Mouse (Mus musculus): ENCODE data around the gene Tubb2a. TPM values are rescaled to one million over a fixed set of nuclear protein-coding genes. Genes with fewer than 3 reads are reported as not detected.
A peak's percentile ranks its signal among the peaks of the same experiment; 100 is the strongest.
"Not testable (repeated sequence)": the region's sequence is repeated elsewhere in the genome, so short reads cannot be mapped to it uniquely, and the experiment has no call there.

Gene Tubb2a
- total RNA-seq, 4 experiments from 2014 or later: 21.4 to 34.1 (median 28.2) TPM

DNA sequence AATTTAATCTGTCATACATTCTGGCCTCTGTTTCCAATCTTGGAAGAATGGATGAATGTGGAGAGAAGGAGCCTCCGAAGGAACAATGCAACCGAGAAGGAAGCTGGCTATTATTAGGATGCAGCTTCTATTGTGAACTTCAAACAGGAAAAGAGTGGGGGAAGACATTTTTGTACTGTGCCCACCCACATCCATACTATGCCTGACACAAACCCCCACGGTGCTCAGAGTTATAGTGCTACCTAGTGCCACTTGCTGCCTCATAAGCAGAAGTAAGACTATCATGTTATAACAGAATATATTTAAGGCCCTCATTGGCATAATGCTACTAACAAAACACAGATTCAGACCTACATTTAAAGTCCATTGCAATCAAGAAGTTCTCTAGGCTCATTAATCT lies 11.6 kb upstream of the Tubb2a start:
- no peak for DNase-seq

- DNase-seq: no peak
Measured at GRCm38 (mm10) chr13:34088871-34089288, 11.1 kb upstream of the Tubb2a start.

DNA sequence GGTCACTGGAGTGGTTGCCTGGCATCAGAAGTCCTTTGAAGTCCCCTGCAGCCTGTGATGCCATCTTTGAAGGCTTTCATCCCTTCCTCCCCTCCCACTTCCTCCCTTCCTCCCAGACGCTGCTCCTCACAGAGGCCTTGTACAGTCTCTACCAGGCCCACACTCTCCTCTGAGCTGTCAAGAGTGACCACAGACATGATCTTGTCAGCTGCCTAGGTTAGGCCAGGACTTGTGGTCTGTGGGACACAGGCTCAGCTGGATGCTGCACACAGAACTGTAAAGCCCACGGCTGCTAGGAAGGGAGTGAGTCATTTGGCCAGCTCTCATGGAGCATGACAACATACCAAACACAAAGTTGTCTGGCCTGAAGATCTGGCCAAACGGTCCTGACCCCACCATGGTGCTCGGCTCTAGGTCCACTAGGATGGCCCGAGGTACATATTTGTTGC lies 10.4 kb upstream of the Tubb2a start:
- not testable (repeated sequence) for DNase-seq

- DNase-seq: no peak
Measured at GRCm38 (mm10) chr13:34087052-34087812, 9.4 kb upstream of the Tubb2a start.

DNA sequence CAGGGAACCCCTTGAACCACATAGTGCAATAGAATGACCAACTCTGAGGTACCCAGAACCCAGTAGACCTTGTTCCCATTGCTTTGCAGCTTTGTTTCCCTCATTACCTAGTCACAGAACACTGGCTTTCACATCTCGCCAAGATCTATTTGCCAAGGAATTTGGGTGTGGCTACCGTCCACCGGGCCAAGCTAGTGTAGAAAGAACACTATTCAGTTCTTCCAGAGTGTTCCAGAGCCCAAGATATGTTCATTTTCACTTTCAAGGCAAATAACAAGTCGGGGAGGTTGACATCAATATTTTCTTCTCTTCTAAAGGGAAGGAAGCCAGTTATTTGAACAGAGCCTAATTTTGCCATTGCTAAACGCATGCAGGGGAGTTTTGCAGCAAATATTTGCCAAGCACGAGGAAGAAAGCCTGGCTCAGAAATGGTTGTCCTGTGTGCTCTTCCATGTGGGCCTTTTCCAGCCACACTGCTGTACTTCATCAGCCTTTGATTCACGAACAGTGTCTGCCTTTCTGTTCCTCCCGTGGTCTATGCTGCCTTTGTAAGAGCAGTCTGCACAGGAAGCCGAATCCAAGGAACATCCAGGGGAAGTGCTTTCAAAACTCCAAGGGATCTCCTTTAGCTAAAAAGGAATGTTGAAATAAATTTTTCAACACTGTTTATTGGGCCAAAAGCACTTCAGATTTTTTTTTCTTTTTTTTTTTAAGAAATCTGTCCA lies 6.4 kb upstream of the Tubb2a start:
- DNase-seq: no peak

GRCm38 (mm10) chr13:34081926-34082325 lies 4.1 kb upstream of the Tubb2a start:
- DNase-seq: no peak

DNA sequence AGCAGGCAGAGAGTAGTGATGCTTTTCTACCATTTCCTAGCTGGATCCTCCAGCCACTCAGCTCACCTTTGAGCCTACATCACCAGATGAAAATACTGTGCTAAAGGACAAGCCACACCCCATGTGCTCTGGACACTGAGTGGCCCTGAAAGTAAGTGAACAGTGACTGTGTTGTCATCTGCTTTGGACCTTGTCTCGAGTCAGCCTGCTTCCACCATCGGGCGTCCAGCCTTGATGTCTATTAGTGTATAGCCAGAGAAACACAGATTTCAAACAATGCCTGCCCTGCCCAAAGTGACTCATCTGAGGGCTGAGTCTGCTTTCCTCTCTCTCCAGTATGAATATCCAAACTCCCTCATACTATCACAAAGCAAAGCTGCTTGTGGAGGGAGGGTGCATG lies 2.0 kb upstream of the Tubb2a start:
- no peak for DNase-seq

DNA sequence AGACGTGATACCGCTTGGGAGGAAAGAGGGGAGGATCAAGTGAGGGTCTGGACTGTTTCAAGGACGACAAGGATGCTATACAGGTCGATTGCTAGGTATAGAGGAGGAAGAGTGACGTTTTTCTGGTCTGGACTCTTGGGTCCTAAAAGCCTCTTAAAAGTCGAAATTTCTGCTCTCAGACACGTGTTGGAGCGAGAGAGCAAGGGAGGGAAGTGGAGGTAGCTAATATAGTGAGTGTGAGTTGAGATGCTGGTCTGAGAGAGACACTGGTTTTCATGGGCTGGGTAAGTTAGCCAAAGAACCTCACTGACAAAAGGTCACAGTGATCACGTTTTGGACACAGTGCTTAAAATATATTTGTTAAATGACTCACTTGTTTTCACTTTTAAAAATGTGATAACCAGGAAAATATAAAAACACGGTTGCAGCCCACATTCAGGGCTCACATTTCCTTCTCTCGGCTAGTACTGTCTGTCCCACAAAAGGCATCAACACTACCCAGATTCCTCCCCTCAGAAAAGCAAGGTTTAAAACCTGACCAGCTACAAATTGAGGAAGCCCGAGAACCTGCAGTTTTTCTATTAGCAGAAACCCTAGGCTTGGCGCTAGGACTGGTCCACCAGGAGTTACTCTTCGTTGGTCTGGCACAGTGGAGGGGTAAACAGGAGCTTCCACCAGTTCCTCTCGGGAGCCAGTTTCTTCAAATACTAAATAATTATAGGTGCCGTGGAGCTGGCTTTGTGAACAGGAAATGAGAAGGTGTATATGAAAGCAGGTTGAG lies 883 bp upstream of the Tubb2a start:
- no peak for DNase-seq

DNA sequence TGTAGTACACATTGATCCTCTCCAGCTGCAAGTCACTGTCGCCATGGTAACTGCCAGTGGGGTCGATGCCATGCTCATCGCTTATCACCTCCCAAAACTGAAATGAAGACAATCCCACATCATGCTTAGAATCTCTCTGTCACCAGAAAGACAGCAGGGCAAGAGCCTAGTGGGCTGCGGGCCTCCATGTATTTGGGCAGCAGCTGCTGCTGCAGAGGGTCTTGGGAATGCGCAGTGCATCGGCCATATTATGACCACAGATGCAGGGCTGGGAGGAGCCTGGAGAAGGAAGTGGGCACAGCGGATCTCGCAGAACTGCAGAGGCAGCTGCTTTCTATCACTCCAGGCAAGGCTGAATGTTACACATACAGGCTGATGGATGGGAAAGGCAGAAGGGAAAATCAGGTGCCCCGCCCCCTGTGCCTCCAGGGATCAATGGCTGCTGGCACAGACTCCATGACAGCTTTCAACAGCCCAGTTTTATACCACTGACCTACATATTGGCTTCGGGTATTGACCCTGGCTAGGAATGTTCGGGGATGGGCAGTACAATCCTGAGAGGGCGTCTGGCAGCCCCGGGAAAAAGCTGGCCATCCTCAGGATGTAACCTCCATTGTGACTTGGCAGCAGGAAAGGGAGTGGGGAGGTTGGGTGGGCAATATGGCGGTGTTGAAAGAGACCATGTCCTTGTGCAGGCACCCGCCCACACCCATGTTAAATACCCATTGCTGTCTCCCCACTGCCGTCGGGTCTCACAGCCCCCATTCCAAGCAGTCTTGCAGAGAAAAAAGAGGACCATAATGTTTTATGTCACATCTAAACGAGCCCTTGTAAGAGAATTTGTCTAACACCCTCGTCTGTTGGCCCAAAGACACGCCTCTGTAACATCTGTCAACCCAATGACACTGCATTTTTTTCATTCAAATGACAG lies 981 bp downstream of the Tubb2a start:
- no peak for DNase-seq

DNA sequence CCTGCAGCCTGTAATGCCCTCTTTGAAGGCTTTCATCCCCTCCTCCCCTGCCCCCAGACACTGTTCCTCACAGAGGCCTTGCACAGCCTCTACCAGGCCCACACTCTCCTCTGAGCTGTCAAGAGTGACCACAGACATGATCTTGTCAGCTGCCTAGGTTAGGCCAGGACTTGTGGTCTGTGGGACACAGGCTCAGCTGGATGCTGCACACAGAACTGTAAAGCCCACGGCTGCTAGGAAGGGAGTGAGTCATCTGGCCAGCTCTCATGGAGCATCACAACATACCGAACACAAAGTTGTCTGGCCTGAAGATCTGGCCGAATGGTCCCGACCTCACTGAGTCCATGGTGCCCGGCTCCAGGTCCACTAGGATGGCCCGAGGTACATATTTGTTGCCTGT lies 1.9 kb downstream of the Tubb2a start:
- DNase-seq: not testable (repeated sequence)

DNA sequence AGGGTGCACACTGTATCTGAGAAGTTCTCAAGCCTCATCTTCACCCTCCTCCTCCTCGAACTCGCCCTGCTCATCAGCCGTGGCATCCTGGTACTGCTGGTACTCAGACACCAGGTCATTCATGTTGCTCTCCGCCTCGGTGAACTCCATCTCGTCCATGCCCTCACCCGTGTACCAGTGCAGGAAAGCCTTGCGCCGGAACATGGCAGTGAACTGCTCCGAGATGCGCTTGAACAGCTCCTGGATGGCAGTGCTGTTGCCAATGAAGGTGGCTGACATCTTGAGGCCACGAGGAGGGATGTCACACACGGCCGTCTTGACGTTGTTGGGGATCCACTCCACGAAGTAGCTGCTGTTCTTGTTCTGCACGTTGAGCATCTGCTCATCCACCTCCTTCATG lies 3.4 kb downstream of the Tubb2a start:
- not testable (repeated sequence) for DNase-seq

GRCm38 (mm10) chr13:34072847-34073246 lies 5.0 kb downstream of the Tubb2a start:
- DNase-seq: no peak

DNA sequence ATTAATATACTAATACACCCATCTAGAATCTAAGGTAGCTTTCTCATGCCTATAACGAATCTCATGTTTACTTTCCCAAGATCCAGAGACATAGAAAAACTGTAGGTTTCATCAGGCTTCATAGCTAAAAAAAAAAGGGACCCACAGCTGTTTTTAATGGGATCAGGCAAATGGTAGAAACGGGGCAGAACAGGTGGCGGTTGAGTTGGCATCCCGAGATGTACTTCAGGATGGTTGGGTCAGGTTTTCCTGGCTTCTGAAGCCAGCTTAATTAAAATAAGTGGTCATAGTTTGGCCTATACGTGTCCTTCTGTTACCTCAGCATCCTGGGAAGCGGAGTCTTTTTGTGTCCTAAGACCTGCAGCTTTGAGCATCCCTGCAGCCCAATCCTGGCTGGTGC lies 6.0 kb downstream of the Tubb2a start:
- DNase-seq: no peak

DNA sequence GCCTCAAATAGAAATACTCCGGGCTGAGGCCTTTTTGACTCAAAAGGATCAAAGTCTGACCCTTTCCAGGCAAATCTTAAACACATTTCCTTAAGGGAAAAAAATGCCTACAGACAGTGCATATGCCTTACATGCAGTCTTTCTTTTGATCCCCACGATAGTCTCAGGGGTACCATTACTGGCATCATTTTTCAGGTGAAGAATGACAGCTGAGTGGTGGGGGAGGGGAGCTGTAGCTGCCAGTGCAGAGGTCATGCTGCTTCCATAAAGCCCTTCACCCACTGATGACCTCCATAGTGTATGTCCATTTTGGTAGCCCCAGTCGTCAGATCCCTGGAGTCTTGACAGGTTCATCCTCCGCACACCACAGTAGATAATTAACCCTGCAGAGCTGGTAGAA lies 7.5 kb downstream of the Tubb2a start:
- no peak for DNase-seq

GRCm38 (mm10) chr13:34066351-34066750 lies 11.5 kb downstream of the Tubb2a start:
- DNase-seq: no peak

- no peak for DNase-seq
Measured at GRCm38 (mm10) chr13:34062466-34062865, 15.3 kb downstream of the Tubb2a start.

GRCm38 (mm10) chr13:34060061-34060460 lies 17.7 kb downstream of the Tubb2a start:
- DNase-seq: no peak

GRCm38 (mm10) chr13:34057252-34057651 lies 20.6 kb downstream of the Tubb2a start:
- DNase-seq: no peak

GRCm38 (mm10) chr13:34054983-34055382 lies 22.8 kb downstream of the Tubb2a start:
- no peak for DNase-seq

GRCm38 (mm10) chr13:34054391-34054790 lies 23.4 kb downstream of the Tubb2a start:
- DNase-seq: peak; percentile 42

- DNase-seq: no peak
Measured at GRCm38 (mm10) chr13:34053673-34054282, 24.0 kb downstream of the Tubb2a start.

GRCm38 (mm10) chr13:34051692-34052091 lies 26.1 kb downstream of the Tubb2a start:
- DNase-seq: no peak
